Mouse (Mus musculus): ENCODE data around the gene Pdlim7.

DNA sequence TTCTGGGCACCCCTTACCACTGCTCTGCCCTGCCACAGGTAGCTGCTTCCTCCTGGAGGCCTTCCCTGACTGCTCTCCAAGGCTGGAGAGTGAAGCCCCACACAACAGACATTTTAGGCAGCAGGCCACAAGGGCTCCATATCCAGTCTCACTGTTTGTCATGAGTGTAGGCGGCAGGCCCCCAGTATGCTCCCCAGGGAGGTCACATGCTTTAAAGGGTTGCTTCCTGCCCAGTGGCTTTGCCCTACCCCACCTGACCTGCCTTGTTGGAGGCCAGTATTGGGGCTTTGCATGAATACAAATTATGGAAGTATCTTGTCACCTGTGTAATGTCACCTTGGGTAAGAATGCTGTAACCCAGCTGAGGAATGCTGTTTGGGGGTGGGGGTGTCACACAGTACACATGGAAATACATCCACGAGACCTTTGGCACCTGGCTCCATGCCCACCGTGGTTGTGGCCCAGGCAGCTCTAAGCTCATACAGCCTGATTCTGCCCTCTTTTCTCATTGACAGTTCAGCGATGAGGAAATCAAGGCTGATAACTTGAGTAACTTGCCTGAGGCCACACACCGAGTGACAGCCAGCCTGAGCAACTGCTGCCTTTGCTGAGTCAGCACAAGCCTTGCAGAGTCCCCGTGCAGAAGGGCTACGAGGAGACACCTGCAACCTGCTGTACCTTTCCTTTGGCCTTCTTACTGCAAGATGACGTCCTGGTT, 15.9 kb upstream of the Pdlim7 start, which contains the start of gene Dok3:
- no peak for TF ChIP-seq CTCF (IDR thresholded peaks at IDR 0.05; ENCODE audit: low read depth, low read length)
- no peak for TF ChIP-seq TAL1 (conservative IDR thresholded peaks at IDR 0.05; ENCODE audit: low read depth, low read length)
- TF ChIP-seq POLR2AphosphoS5 (IDR thresholded peaks at IDR 0.05; ENCODE audit: insufficient replicate concordance, low read depth, low read length) = no peak
- no peak for TF ChIP-seq GATA1 (IDR thresholded peaks at IDR 0.05; ENCODE audit: borderline replicate concordance, low read length)
